Mouse (Mus musculus): ENCODE data around the gene Ift88.

The Ift88 gene

DNA sequence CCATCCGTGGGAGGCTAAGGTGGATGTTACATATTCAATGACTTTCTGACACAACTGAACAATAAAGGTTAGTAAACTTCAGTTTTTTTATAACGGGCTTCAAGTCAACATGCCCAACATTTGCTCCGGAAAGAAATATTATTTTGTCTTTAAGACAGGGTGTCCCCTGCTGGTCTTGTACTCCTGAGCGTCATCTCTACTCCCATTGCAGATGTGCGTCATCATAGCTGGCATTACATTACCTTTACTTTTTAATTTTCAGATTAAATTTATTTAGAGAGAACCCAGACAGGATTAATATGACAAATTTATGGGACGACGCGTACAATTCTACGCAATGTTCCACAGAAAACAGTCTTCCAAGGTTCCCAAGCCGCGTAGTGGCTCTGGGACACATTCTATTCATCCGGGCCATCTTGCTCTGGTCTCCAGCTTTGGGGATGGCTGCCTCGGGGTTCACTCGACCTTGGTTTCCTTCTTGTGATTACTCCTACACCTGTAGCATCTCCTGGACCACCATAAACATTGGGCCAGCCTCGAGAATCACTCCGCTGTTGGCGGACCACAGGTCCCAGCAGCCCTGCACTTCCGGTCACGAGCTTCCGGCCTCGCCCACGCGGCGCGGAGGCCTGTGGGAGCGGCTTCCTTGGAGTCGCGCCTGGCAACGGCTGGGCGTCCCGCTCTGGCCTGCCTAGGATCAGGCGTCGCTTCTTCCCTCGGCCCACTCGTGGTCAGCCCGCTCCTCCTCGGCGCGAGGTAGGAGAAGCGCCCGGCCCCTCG lies at the start of gene Ift88:
TSS of gene Ift88 (plus strand) at position 631 of the 780 bp plus-strand sequence.
- DNase-seq (ENCODE audit: low spot score), result peak; percentile 94

DNA sequence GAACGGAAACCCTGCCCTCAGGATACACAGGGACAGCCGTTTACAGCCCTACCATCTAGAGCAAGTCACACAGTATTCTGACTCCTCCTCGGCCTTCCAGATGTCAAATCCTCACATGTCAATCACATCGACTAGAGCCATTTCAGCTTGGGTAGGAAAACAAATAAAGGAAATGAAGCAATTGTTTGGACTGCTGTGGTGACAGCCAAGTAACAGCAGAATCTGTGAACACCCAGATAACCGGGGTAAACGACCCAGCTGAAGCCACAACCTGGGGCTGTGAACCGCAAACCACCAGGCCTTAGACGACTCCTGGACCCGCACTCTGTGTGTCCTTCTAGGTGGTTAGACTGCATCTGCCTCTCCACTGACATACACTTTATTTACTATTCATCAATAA lies 48.7 kb upstream of the Ift88 start:
- DNase-seq (ENCODE audit: low spot score), result no peak

DNA sequence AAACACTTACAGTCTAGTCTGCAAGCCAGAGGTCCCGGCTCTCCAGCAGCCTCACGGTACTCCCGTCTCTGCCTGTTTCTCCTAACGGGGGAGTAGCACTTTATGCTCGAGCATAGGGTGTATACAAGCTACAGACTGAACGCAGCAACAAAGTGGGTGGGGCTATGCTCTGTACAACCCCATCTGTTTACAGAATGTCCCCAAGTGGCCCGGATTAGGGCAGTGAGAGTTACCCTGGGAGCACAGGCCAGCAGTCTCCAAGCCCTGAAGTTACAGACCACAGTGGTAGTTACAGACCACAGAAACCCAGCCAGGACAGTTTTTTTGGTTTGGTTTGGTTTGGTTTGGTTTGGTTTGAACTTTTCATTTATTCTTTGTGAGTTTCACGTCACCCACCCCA lies 47.8 kb upstream of the Ift88 start:
- DNase-seq (ENCODE audit: low spot score), result no peak

DNA sequence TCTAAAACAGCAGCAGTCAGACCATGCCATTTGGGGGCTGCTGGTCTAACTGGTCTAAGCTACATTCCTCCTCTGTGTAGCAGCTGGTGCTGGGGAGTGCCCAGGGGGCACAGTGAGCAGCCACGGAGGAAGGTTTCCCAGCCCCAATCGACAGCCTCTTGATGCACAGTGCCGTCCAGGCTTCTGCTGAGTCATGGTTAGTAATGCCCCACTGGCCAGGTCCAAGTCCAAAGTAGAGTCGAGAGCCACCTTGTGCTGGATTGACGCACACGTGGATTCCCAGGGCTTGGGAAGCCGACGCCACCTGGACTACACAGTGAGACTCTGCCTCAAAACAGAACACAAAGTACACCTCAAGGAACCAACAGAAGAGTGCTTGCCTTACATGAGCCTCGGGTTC lies 46.9 kb upstream of the Ift88 start:
- no peak for DNase-seq (ENCODE audit: low spot score)

DNA sequence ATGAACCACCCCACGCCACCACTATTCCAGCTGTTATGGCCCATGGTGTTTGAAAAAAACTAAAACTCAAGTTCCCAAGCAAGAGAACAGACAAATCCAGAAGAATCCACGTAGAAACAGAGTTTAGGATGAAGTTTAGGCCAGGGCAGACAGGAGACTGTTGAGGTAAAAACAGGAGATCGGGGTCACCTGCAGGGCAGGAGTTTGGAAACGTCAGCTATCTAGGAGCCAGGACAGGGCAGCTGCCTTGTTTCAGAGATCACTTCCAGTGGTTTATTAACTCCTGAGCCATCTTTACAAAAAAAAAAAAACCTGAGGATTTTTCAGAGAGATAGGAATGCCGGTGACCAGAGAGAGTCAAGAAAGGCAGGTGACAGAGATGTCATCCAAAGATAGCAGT lies 46.3 kb upstream of the Ift88 start:
- no peak for DNase-seq (ENCODE audit: low spot score)

DNA sequence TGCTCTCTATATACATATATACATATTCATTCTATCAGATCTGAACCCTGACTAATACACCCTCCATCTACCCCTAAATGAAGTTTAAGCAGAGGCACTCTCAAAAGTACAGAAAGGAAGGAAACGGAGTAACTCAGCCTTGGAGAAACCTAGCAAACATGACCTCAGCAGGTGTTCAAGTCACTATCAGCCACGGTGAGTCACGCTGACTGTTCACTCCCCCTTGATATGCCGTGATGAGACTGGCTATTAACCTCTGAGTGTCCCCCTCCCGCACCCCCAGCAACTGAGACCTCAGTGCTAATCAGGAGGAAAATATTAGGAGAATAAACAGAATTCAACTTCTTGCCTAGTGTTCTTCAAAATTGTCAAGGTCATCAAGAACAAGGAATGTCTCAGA lies 38.2 kb upstream of the Ift88 start:
- DNase-seq (ENCODE audit: low spot score), result no peak

DNA sequence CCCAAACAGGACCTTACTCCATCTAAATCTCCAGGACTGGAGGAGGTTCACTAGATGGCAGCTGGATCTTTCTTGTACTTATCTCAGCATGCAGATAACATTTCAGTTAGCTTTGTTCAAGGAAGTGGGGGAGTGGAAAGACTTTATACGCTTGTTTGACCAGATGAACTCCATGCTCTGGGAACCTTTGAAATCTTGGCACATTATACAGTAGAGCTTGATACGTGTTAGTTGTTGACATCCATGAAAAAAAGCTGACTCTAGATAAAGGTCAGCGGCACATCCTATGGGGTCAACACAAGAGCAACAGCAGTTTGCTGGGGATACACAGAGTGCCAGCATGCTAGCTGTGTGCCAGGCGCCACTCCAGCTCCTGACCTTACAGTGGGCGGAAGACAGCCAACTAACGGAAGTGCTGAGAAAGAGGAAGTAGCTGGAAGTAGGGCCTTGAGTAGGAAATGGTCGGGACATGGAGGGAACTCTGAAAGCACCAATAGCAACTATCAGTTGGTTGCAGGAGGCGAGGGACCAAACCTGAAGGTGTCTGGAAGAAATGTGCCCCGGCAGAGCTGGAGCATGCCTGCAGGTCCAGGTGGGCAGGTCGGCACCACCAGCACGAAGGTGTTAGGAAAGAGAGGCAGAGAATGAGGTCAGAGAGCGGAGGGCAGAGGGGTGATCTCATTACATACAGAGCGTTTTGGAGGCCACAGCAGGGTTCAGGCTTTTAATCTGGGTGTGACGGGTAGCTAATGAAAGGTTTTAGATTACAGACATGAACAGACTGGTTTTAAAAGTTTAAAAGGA lies 36.9 kb upstream of the Ift88 start:
- no peak for DNase-seq (ENCODE audit: low spot score)

DNA sequence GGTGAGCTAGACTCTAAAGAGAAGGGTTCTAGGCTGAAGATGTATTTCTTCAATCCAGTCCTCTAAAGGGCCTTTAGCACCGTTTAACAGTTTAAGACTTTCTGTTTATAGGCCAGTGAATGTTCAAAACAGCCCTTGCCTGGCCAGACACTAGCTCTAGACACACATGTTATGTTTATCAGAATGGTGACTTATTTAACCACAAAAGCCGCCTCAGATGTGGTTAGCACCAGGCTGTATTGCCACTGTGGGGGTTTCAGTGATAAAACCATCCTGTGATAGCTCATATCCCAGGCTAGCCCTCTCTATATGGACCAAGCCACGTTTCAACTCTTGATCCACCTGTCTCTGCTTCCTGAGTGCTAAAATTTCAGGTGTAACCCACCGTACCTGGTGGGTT lies 32.2 kb upstream of the Ift88 start:
- no peak for DNase-seq (ENCODE audit: low spot score)

DNA sequence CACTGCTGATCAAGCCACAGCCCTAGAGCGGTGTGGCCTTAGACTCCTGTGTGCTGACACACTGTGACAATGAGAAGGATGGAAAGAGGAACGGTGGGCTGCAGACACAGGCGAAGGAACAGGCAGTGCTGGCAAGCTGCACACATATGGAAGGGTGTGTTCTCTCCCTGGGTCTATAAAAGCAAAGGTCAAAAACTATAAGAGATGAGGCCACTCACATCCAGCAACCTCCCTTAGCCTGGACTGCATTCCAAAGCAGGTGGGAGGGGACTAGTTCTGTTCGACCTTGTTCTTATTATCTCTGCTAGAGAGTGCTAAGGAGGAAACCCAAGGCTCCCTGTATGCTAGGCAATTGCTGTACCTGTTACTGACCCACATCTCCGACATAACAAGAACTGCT lies 31.6 kb upstream of the Ift88 start:
- no peak for DNase-seq (ENCODE audit: low spot score)

DNA sequence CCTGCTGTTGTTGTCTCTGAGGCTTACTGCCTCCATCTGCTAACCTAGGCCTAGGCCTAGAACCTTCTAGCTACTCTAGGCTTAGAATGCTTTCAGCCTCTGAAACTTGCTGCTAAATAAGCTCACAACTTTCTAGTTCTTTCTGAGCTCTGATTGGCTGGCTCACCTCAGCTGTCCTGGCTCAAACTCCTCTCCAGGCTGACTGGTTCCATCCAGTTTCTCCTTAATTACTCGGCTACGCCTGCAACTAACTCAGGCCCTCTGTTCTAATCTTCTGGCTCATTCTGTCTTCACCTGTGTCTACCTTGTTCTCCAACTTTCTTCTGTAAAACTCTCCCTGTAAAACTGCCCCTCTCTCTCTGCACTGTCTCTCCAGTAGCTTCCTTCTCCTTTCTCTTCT lies 28.4 kb upstream of the Ift88 start:
- no peak for DNase-seq (ENCODE audit: low spot score)

DNA sequence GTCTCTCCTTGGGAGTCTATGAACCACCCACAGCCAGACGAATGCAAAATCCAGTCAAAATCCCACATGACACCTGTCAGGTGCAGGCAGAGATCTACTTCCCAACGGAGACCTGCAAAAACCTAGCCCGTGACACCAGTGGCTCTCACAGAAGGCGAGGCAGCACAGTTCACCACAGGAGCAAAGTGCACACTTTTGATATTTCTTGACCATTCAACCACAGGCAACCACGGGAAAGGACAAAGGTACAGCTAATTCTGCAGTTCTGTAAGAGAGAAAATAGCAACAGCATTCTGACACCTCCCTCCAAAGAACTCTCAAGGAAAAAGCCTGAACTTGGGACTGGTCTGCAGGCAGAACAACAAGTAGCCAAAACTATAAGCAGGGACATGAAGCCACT lies 26.6 kb upstream of the Ift88 start:
- no peak for DNase-seq (ENCODE audit: low spot score)

DNA sequence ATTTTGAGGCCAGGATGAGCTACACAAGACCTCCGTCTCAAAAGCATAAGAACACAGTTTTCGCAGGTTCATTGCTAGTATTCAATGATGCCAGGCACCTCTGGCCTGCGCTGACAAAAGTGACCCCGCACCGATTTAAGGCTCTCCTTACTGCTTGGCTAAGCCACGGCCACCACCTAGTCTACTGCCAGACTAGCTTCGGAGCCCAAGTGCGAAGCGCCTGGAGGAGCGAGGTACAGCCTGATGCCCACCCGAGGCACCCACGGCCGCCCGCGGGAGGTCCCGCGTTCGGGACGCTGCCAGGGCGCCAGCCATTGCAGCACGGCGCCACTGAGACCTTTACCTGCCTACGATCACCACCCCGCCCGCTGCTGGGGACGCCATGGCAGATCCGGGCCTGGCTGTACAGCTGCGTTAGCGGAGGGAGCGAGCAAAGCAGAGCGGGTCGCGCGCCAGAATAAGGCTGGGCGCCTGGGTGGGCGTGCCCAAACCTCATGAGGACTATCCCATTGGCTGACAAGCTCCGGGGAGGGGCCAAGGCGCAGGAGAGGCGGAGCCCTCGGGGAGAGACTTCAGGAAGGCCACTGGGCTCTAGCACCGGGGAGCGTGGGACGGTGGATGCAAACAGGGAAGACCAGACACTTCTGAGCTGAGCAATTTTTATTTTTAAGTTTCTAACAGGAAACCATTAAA lies 25.7 kb upstream of the Ift88 start, which contains the start of gene Cryl1:
TSS of gene Cryl1 (minus strand) at position 465 of the 693 bp plus-strand sequence.
- DNase-seq (ENCODE audit: low spot score), result peak; percentile 98

DNA sequence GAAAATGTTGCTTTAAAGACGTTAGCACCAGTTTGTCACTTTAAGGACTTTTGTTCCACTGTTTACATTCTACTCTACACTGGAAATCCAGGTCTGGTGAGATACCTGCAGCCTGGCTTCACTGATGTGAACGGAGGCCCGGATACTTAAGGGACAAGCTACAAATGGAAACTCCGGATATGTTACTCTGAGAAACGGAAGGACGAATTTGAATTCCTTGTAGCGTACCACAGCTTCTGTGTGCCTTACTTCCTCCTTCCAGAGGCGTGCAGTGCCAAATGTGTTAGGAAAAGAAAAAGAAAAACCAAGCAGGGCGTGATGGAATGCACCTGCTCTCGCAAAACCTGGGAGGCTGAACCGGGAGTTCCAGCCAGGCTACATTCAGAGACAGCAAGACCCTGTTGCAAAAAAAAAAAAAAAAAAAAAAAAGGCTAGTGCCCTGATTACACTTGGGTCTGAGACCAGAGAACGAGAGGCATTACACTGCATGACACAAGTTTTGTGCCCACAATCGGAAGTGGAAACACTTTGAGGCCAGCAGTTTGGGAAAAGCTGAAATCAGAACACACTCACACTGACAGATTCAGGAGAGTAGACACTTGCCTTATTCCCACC lies 24.9 kb upstream of the Ift88 start:
- DNase-seq (ENCODE audit: low spot score), result no peak

DNA sequence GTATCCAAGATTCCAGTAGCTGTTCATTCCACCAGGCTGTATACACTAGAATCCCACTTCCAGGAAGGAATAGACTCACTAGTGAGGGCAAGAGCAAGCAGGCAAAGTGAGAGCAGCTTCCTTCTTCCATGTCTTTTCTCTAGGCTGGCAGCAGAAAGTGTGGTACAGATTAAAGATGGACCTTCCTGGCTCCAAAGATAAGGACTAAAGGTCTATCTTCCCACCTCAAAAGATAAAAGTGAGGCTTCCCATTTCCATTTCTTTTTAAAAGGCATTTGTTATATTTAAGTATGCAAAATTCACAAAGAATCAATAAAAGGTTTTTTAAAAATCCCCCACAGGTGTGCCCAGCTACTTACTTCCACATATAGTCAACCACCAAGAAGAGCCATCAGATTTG lies 21.0 kb upstream of the Ift88 start:
- no peak for DNase-seq (ENCODE audit: low spot score)

DNA sequence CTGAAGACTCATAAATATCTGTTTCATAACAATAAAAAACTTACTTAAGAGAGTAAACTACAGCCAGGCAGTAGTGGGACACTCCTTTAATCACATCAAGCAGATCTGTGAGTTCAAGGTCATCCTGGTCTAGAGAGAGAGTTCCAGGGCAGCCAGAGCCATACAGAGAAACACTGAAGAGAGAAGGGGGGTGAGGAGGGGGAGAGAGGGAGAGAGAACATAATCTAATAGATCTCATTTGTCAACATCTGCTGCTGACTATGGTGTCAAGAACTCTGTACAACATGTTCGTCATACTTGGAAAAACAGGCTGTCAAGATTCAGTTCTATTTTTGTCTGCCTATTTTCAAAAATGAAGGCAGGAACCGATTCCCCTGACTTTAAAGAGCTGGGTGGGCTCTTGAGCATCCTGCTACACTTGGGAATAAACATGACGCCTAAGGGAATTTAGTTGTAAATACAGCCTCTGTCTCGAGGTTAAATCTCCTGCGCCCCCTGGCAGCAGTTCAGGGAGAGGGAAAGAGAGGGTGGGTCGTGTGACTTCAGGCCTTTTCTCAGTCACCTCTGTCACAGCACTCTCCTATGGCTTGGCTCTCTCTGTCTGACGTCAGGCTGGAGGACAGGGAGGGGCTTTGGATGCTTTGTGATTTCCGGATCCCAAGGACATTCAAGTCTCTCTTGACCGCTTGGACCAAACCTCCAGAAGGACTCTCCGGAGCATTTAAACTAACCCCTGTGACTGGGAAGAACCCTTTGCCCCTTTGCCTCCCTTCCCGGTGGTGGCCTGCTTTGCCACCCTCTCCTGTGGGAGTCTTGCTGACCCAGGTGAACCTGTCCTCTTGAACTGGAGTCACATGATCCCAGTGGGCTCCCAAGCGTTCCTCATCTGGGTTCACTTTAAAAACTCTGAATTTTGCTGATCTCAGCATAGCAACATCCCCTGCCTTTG lies 16.5 kb upstream of the Ift88 start:
- DNase-seq (ENCODE audit: low spot score), result peak; percentile 73

DNA sequence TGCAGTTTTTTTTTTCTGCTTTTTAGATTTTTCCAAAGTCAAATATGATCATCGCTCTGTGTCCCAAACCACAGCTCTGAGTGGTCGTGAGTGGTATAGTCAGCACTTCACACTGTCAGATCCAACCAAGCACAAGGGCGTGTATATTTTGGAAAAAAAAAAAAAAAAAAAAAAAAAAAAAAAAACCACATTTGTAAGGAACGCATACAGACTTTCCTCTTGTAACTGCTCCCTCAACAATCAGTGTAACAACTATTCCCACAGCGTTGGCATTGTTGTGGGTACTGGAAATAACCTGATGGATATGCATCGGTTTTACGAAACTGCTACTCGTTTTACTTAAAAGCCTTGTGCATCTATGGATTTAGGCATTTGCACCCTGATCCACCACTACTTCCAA lies 15.8 kb upstream of the Ift88 start:
- no peak for DNase-seq (ENCODE audit: low spot score)

DNA sequence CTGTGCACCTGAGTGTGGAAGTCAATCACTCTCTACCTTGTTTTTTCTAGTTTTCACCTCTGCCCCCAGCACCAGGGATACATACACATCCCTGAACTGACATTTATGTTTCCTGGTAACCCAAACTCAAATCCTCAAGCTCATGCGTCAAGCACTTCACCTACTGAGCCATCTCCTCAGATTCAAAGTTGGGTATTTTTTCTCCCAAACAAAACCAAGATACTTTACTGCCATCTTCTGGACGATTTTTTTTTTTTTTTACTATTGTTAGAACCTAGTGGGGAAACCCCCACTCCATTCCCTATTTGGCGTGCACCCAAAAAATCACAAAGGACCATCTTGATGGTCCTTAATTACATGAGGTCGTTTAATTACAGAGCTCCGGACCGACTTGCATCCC lies 14.8 kb upstream of the Ift88 start:
- DNase-seq (ENCODE audit: low spot score), result no peak

DNA sequence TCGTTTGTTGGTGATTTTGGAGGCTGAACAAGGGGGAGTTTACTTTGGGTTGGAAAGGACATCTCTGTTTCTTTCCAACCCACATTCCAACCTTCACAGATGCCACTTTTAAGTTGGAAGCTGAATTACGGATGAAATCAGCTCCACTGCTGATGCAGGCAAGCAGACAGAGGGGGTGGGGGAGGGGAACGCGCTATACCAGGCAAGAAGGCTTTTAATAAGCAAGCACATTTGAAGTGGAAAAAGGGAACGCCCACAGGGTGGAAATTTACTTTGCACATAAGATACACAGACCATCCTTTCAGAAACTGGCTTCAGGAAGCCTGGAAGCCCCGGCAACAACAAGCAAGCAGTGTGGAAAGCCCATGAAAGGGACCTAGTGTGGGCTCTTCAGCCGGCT lies 11.7 kb upstream of the Ift88 start:
- no peak for DNase-seq (ENCODE audit: low spot score)

DNA sequence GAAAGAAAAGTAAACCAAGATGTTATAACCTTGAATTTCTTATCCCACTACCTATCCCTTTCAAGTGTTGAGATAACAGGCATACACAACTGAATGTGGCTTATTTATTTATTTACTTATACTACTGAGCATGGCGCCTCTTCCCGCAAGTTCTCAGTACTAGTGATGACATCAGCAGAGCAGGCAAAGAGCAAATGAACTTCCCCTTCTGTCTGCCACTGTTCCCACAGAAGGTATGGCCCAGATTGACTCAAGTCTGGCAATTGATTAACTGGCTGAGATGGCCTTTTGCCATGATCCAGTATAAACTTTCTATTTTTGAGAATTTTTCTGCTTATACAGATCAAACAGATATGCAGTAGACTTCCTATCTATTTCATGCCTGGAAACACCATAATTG lies 6.7 kb upstream of the Ift88 start:
- DNase-seq (ENCODE audit: low spot score), result no peak

DNA sequence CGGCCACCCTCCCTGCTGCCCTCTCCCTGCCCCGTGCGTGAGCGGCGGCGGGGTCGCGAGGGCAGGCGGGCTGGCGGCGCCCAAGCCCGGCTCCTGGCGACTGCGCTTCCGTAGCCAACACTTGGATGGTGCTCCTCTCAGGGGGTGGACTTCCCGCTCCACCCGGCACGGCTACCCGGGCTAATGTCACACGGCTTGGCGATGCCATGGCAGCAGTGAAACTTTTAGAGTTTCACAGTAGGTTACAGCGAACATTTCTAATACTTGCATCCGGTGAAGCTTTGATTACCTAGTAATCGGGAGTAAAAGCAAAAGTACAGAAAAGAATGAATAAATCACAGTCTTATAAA lies 325 bp downstream of the Ift88 start:
- DNase-seq (ENCODE audit: low spot score), result no peak

DNA sequence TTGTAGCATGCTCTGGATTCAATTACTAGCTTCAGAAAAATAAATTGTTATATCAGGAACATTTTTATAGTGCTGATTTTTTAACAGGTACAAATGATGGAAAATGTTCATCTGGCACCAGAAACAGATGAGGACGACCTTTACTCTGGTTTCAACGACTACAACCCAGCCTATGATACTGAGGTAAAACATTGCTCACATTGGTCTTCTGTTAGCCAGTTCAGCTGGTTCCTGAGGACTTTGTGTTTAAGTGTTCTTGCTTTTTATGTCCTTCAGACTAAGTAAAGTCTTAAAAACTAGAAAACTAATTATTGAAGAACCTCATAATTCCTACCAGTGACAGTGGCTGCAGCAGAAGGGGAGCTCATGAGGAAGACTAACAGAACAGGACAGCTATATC lies 6.6 kb downstream of the Ift88 start:
- DNase-seq (ENCODE audit: low spot score), result no peak

All from testis, postnatal 10 days (tissue).